Mouse (Mus musculus) embryonic stem cell, embryonic (primary cell): Measurements from ENCODE around the gene Krtap19-3.

Experiments used
- CTCF ChIA-PET, 4 experiments: fragments of 300-600 bp in 2 of 4; fragments of 350-600 bp in 2 of 4; sonication (Branson Sonifier 250); formaldehyde crosslinking; loops; one replicate each; lab custom pipeline; 2022; ENCODE audit warnings: inconsistent platforms in 2 of 4; lab: Charles Lee
- POLR2A ChIA-PET, 4 experiments: fragments of 300-600 bp in 2 of 4; fragments of 350-600 bp in 2 of 4; sonication (Branson Sonifier 250); formaldehyde crosslinking; loops; one replicate each; lab custom pipeline; 2022; ENCODE audit warnings: antibody characterized with exemption in 4 of 4, inconsistent platforms in 1 of 4; lab: Charles Lee

Krtap19-3 gene

GRCm38 (mm10) chr16:88877938-88878337 lies at the start of gene Krtap19-3:
Gene Krtap19-3, minus strand, starts transcription at chr16:88878038.
- ChIA-PET CTCF (no interaction called here), POLR2A (no interaction called here)

DNA sequence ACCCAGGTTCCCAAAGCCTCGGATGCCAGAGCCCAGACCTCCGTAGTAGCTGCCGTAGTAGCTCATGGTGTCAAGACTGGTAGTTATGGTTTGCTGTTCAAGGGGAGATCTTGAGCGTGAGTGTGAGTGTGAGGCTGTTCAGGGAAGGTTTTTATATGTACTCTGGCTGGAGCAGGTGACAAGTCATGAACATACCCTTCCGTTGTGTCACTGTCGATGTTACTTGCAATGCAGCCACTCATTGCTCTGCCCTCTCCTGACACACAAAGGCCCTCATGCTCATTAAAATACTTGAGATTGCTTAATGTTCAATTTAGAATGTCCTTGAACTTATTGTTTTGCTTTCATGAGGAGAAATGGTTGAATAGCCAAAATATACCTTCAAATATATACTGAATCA lies 18.5 kb upstream of the Krtap19-3 start, which contains the start of gene Krtap19-5:
Gene Krtap19-5 (minus strand): TSS at position 101 of the 400 bp plus-strand sequence.
- CTCF ChIA-PET, result no interaction called here
- POLR2A ChIA-PET, result no interaction called here

DNA sequence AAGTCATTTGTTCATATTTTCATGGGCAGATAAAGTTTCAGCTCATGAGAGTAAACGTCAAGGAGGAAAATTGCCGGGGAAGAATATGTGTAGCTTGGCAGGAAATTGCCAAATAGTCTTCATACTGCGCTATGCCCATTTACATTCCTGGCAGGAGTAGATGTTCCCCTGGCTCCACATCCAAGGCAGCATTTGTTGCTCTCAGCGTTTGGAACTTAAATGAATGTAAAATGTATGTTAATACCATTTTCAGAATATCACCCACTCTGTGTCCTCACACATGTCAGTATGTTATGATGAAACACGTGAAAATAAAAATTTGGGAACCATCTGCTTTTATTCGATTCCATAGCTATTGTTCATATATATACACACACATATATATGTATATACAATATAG lies 9.0 kb upstream of the Krtap19-3 start:
- ChIA-PET CTCF (no interaction called here), POLR2A (no interaction called here)

DNA sequence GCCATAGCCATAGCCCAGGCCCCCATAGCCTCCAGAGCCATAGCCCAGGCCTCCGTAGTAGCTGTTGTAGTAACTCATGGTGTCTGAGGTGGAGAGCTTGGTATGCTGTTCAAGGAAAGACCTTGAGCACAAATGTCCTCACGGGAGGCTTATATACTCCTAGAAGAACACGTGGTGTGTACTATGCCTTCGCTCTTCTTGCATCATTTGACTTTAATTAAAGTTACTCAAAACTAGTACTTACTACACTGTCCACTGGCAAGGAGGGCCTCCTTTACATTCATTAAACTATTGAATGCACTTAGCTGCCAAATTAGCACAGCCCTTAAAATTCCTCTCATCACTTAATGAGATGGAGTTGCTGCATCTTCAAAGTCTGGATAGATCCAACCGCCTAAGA lies 7.2 kb upstream of the Krtap19-3 start, which contains the start of gene Krtap19-4:
Gene Krtap19-4 (minus strand): TSS at position 101 of the 400 bp plus-strand sequence.
- POLR2A ChIA-PET, result no interaction called here
- CTCF ChIA-PET, result no interaction called here

- POLR2A ChIA-PET, result no interaction called here
- CTCF ChIA-PET, result no interaction called here
These were observed 3.7 kb downstream of the Krtap19-3 start, which contains the start of gene Krtap19-2 for GRCm38 (mm10) chr16:88874169-88874568. Gene Krtap19-2, minus strand, starts transcription at chr16:88874269.

DNA sequence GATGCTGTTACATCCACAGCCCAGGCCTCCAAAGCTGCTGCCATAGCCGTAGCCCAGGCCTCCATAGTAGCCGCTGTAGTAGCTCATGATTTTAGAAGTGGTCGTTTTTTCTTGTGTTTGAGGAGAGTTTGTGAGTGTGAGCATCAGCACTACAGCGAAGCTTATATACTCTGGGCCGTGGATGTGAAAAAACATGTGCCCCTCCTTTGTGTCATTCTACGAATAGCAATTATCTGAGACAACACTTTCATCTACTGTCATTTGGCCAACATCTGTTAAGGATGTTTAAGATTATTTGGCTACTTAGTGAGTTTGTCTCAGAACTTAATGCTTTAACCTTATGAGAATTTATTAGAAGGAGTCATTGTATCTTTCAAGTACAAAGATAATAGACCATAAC lies 8.5 kb downstream of the Krtap19-3 start, which contains the start of gene Krtap19-1:
Gene Krtap19-1 (minus strand): TSS at position 101 of the 400 bp plus-strand sequence.
- CTCF ChIA-PET, result no interaction called here
- POLR2A ChIA-PET, result no interaction called here

DNA sequence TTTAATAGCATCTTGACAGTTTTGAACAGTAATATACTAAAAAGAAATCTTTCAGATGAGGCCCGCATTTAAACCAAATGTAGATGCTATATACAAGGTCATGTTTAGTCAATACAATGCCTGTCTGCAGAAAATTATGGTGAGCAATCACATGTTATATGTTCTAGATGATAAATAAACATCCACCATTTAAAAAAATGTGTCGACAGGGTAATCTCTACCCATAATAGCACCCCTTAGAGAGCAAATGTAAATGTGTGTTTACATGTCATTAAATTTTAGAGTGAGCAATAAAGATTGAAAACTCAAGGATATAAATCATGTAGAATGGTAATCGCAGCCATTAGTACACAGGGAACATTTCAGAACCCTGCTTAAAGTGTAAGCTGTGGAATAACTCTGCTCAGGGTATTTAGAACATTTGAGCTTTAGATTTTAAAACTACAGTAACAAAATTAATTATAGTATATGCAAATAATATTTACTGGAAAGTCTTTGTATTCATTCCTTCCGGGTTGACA lies 12.9 kb downstream of the Krtap19-3 start:
- CTCF ChIA-PET, result no interaction called here

GRCm38 (mm10) chr16:88851450-88851849 lies 26.4 kb downstream of the Krtap19-3 start:
- ChIA-PET POLR2A (interaction anchor here in 1 of 4 experiments (0.7 kb wide), 1 partner anchor 579 kb away, joined by 4 read pairs; no protein-coding TSS in a partner anchor), CTCF (no interaction called here)

More for the DNA sequence above, 12.9 kb downstream of the Krtap19-3 start:
- POLR2A ChIA-PET, result no interaction called here

- POLR2A ChIA-PET, result interaction anchor here in 1 of 4 experiments (0.7 kb wide), 1 partner anchor 22 kb away, joined by 3 read pairs; the partner anchor contains the start of gene Krtap14
- CTCF ChIA-PET, result no interaction called here
These were observed 29.3 kb downstream of the Krtap19-3 start for GRCm38 (mm10) chr16:88848558-88848957.

DNA sequence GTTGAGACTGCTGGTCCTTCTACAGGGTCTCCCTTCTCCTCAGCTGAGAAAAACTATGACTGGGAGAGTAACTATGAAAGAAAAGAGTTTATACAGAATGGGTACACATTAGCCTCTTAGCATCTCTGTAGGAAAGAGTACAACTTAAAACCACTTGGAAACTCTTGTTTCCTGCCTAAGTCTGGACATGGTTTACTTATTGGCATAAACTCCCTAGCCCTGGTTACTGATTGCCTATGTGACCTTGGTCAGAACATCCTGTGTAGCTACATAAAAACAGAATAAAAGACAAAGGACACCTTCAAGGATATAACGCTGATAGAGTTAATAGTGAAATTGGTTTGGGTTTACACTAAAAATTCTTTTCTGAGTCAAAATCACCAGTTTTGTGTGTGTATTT lies 30.5 kb downstream of the Krtap19-3 start:
- CTCF ChIA-PET, result no interaction called here
- POLR2A ChIA-PET, result no interaction called here
